Mouse (Mus musculus) liver, adult 2 months (tissue): ENCODE measurements around the gene Dusp12.

ENCODE experiments used
- CTCF ChIP-seq: fragments of 200-500 bp; IDR thresholded peaks from 2 replicates; pipeline ENCODE4 v1.5.1; 2011; ENCODE audit warnings: low read depth, low read length, control low read depth
- POLR2A ChIP-seq: fragments of 200-500 bp; IDR thresholded peaks from 2 replicates; pipeline ENCODE4 v1.6.1; 2011; ENCODE audit warnings: low read length, control low read depth; ENCODE audit not compliant: insufficient read depth; ENCODE audit errors: extremely low read depth

- TF ChIP-seq POLR2A: no peak
- TF ChIP-seq CTCF: no peak
Measured at GRCm38 (mm10) chr1:170866992-170867690, 18.2 kb downstream of the Dusp12 start.
